Mouse (Mus musculus) kidney, adult 2 months (tissue): ENCODE measurements at regions not wholly inside any gene's neighbourhood (a gene's known extent, or its start where the extent isn't known, plus 50 kb on each side); places are given as distances from the start of the nearest gene placed in this dataset.

Experiments
- CTCF ChIP-seq: fragments of 200-500 bp; conservative IDR thresholded peaks from 2 replicates; pipeline ENCODE4 v1.5.1; 2011; ENCODE audit warnings: low read depth, mild to moderate bottlenecking, control low read depth, low read length, moderate library complexity, mixed read lengths; ENCODE audit not compliant: insufficient read depth, insufficient read length
- POLR2A ChIP-seq: fragments of 200-500 bp; IDR thresholded peaks from one replicate; pipeline ENCODE4 v1.6.1; 2011; ENCODE audit warnings: low read depth, low read length, control low read depth

DNA sequence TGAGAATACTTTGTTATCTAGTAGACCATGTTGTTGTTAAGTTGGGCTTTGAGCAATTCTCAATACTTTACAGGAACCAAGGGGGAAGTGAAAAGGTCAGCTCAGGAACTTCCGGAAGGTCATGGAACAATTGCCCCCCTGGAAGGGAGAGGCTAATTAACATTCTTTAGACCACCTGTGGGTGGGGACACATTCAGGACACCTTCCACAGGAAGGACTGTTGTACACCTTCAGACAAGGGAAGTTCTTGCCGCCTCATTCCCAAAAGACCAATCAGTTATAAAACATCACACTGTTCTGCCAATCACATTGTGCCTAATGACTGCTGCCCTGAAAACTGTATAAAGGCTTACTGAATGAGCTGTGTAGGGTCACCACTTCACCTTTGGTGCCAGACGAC is 701.2 kb downstream of the Trib2 start:
- no peak for TF ChIP-seq CTCF
- TF ChIP-seq POLR2A, result no peak
